Mouse (Mus musculus) intestine, embryonic 14.5 days (tissue): ENCODE data around the gene Tbc1d2. TPM values are rescaled to one million over a fixed set of nuclear protein-coding genes. Genes with fewer than 3 reads are reported as not detected.
"Not testable (repeated sequence)": the region's sequence is repeated elsewhere in the genome, so short reads cannot be mapped to it uniquely, and the experiment has no call there.

ENCODE experiments used
- ATAC-seq: fragments of 200-750 bp; cut with Nextera tagmentation; replicated peaks from 2 replicates; pipeline ENCODE4 v1.8.0; 2017; ENCODE audit warnings: low read depth, moderate number of reproducible peaks, moderate TSS enrichment, moderate library complexity; ENCODE audit not compliant: low FRiP score, low TSS enrichment
- DNase-seq: peaks from one replicate; pipeline ENCODE4 v3.0.0-alpha.2; 2018; ENCODE audit warnings: low spot score
- H3K27ac ChIP-seq: fragments of 300-500 bp; sonication (generic); 2 replicates; pipeline ENCODE4 v1.5.1; 2014; ENCODE audit warnings: low read depth, mild to moderate bottlenecking, control low read depth
- H3K27me3 ChIP-seq: fragments of 300-500 bp; sonication (generic); replicated peaks from 2 replicates; pipeline ENCODE4 v1.6.1; 2014; ENCODE audit warnings: low read length, control low read depth; ENCODE audit not compliant: control insufficient read depth, insufficient read depth
- H3K36me3 ChIP-seq: fragments of 300-500 bp; sonication (generic); 2 replicates; pipeline ENCODE4 v1.6.1; 2014; ENCODE audit warnings: low read length, control low read depth; ENCODE audit not compliant: control insufficient read depth, insufficient read depth
- H3K4me1 ChIP-seq: fragments of 300-500 bp; sonication (generic); replicated peaks from 2 replicates; pipeline ENCODE4 v1.6.1; 2014; ENCODE audit warnings: low read length, control low read depth, mixed read lengths; ENCODE audit not compliant: control insufficient read depth, insufficient read depth
- H3K4me2 ChIP-seq: fragments of 300-500 bp; sonication (generic); 2 replicates; pipeline ENCODE4 v1.6.1; 2014; ENCODE audit warnings: low read length
- H3K4me3 ChIP-seq: fragments of 300-500 bp; sonication (generic); 2 replicates; pipeline ENCODE4 v1.5.1; 2014; ENCODE audit warnings: low read depth, low read length, control low read depth, mixed read lengths
- H3K9ac ChIP-seq: fragments of 300-500 bp; sonication (generic); 2 replicates; pipeline ENCODE4 v1.6.1; 2014; ENCODE audit warnings: mild to moderate bottlenecking, low read length
- H3K9me3 ChIP-seq: fragments of 300-500 bp; sonication (generic); 2 replicates; pipeline ENCODE4 v1.6.1; 2016; ENCODE audit warnings: low read length, control low read depth; ENCODE audit not compliant: control insufficient read depth
- WGBS: fragments of 180-500 bp; shearing (Covaris S2); extraction: QIAGEN DNeasy Blood & Tissue Kit; methylation state at CpG from one replicate; pipeline ENCODE4 v1.1.7; 2014; 5-methylcytosine and 5-hydroxymethylcytosine counted together
- polyA plus RNA-seq: library from polyadenylated mRNA; unstranded; fragments of >200 nt; fragmentation: Nextera tagmentation; extraction: Ambion mirVana; gene quantifications from 2 replicates; pipeline ENCODE4 v1.2.1, GENCODE M21; 2014

Gene Tbc1d2
- polyA plus RNA-seq, 1 experiment from 2014 or later = 4.8 TPM

GRCm38 (mm10) chr4:46575509-46576284, 74.3 kb downstream of the Tbc1d2 start:
- 86% methylated on average over 6 of the region's 10 CpGs for WGBS
- not testable (repeated sequence) for ATAC-seq

GRCm38 (mm10) chr4:46574841-46575240, 75.2 kb downstream of the Tbc1d2 start:
- Histone ChIP-seq H3K9ac (no peak overlapping the region), H3K4me3 (no peak overlapping the region), H3K27me3 (no peaks in the 10 kb centered on the region), H3K36me3 (no peaks in the 10 kb centered on the region), H3K4me1 (no peaks in the 10 kb centered on the region), H3K27ac (no peak overlapping the region), H3K4me2 (no peak overlapping the region), H3K9me3 (0 out of 2 replicates have a peak, but pooled peaks cover 10% of the 10 kb centered on the region)
- 52% methylated on average over 10 of the region's 12 CpGs for WGBS
- ATAC-seq (no peak), DNase-seq (no peak)

More at GRCm38 (mm10) chr4:46575509-46576284, 74.3 kb downstream of the Tbc1d2 start:
- not testable (repeated sequence) for H3K36me3 ChIP-seq, H3K27ac ChIP-seq, H3K4me1 ChIP-seq, H3K9ac ChIP-seq, DNase-seq, H3K27me3 ChIP-seq, H3K4me3 ChIP-seq, H3K4me2 ChIP-seq
- 0 out of 2 replicates have a peak, but pooled peaks cover 10% of the 10 kb centered on the region for H3K9me3 ChIP-seq

GRCm38 (mm10) chr4:46574024-46574753, 75.8 kb downstream of the Tbc1d2 start:
- no peak overlapping the region for H3K4me2 ChIP-seq
- H3K9me3 ChIP-seq = 0 out of 2 replicates have a peak, but pooled peaks cover 10% of the 10 kb centered on the region
- no peak overlapping the region for H3K27ac ChIP-seq
- ATAC-seq (no peak), DNase-seq (no peak)
- no peak overlapping the region for H3K4me3 ChIP-seq
- no peaks in the 10 kb centered on the region for H3K36me3 ChIP-seq
- WGBS = 36% methylated on average over 9 of the region's 9 CpGs
- no peaks in the 10 kb centered on the region for H3K27me3 ChIP-seq
- H3K4me1 ChIP-seq = no peaks in the 10 kb centered on the region
- H3K9ac ChIP-seq = no peak overlapping the region

GRCm38 (mm10) chr4:46572616-46573015, 77.4 kb downstream of the Tbc1d2 start:
- ATAC-seq (no peak), DNase-seq (no peak)
- no peaks in the 10 kb centered on the region for H3K36me3 ChIP-seq
- H3K9ac ChIP-seq = no peak overlapping the region
- WGBS = 72% methylated on average over 4 of the region's 4 CpGs
- H3K4me1 ChIP-seq = no peaks in the 10 kb centered on the region
- no peaks in the 10 kb centered on the region for H3K27me3 ChIP-seq
- no peak overlapping the region for H3K27ac ChIP-seq
- H3K9me3 ChIP-seq = 0 out of 2 replicates have a peak, but pooled peaks cover 6% of the 10 kb centered on the region
- no peak overlapping the region for H3K4me2 ChIP-seq
- H3K4me3 ChIP-seq = no peak overlapping the region

GRCm38 (mm10) chr4:46571744-46572143, 78.3 kb downstream of the Tbc1d2 start:
- 0 out of 2 replicates have a peak, but pooled peaks cover 6% of the 10 kb centered on the region for H3K9me3 ChIP-seq
- no peaks in the 10 kb centered on the region for H3K27me3 ChIP-seq
- no peaks in the 10 kb centered on the region for H3K4me1 ChIP-seq
- 88% methylated on average over 9 of the region's 9 CpGs for WGBS
- H3K4me3 ChIP-seq = no peak overlapping the region
- no peak overlapping the region for H3K9ac ChIP-seq
- H3K27ac ChIP-seq = no peak overlapping the region
- ATAC-seq = no peak
- no peak for DNase-seq
- no peaks in the 10 kb centered on the region for H3K36me3 ChIP-seq
- no peak overlapping the region for H3K4me2 ChIP-seq

GRCm38 (mm10) chr4:46569671-46570070, 80.3 kb downstream of the Tbc1d2 start:
- no peaks in the 10 kb centered on the region for H3K27me3 ChIP-seq
- WGBS = 44% methylated on average over 5 of the region's 5 CpGs
- DNase-seq (no peak), ATAC-seq (no peak)
- H3K27ac ChIP-seq = no peak overlapping the region
- no peak overlapping the region for H3K9ac ChIP-seq
- no peaks in the 10 kb centered on the region for H3K36me3 ChIP-seq
- 0 out of 2 replicates have a peak, but pooled peaks cover 6% of the 10 kb centered on the region for H3K9me3 ChIP-seq
- no peak overlapping the region for H3K4me2 ChIP-seq
- no peak overlapping the region for H3K4me3 ChIP-seq
- no peaks in the 10 kb centered on the region for H3K4me1 ChIP-seq

GRCm38 (mm10) chr4:46568169-46568568, 81.8 kb downstream of the Tbc1d2 start:
- Histone ChIP-seq H3K27me3 (no peaks in the 10 kb centered on the region), H3K4me1 (no peaks in the 10 kb centered on the region), H3K9ac (no peak overlapping the region), H3K9me3 (0 out of 2 replicates have a peak, but pooled peaks cover 6% of the 10 kb centered on the region), H3K4me3 (no peak overlapping the region), H3K4me2 (no peak overlapping the region), H3K27ac (no peak overlapping the region), H3K36me3 (no peaks in the 10 kb centered on the region)
- DNase-seq (no peak), ATAC-seq (no peak)
- WGBS = 89% methylated on average over 8 of the region's 8 CpGs

- H3K9ac ChIP-seq = no peak overlapping the region
- 0 out of 2 replicates have a peak, but pooled peaks cover 6% of the 10 kb centered on the region for H3K9me3 ChIP-seq
- no peak overlapping the region for H3K27ac ChIP-seq
- no peak for ATAC-seq
- no peaks in the 10 kb centered on the region for H3K4me1 ChIP-seq
- DNase-seq = no peak
- no peaks in the 10 kb centered on the region for H3K36me3 ChIP-seq
- no peak overlapping the region for H3K4me2 ChIP-seq
- H3K27me3 ChIP-seq = no peaks in the 10 kb centered on the region
- 76% methylated on average over 8 of the region's 8 CpGs for WGBS
- H3K4me3 ChIP-seq = no peak overlapping the region
These were observed 82.9 kb downstream of the Tbc1d2 start for GRCm38 (mm10) chr4:46566931-46567671.
